Mouse (Mus musculus) gonadal fat pad, adult 2 months (tissue): ENCODE data around the gene Olfr541. TPM values are rescaled to one million over a fixed set of nuclear protein-coding genes. Genes with fewer than 3 reads are reported as not detected.
"Not testable (repeated sequence)": the region's sequence is repeated elsewhere in the genome, so short reads cannot be mapped to it uniquely, and the experiment has no call there.

Source experiments
- DNase-seq: peaks from one replicate; pipeline ENCODE4 v3.0.0-alpha.2; 2012; ENCODE audit warnings: low read depth
- polyA plus RNA-seq: library from polyadenylated mRNA; depleted of rRNA; stranded (reverse); fragments of >200 nt; gene quantifications from 2 replicates; pipeline ENCODE4 v1.2.3, GENCODE M21; 2012; rRNA removed

The Olfr541 gene
- polyA plus RNA-seq = not detected in 2 replicates

GRCm38 (mm10) chr7:140696967-140697366 is at the start of gene Olfr541:
TSS of gene Olfr541 (plus strand) at chr7:140697267.
- no peak for DNase-seq

DNA sequence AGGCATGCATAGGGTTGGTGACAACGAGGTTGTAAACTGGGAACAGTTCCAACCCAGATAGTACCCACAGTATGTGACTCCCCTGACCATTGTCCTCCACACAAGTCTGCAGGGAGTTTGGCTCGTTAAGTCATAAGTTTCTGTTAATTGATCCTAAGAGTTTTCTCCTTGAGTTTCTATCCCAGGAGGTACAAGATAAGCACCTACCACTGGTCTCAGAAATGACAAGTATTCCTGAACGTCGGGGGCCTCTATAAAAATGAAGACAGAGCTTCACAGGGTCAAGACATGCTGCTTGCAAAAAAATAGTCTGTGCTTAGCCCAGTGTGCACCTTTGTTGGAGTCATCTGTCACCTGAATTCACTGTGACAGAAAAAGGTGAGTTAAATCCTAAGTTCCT is 37.4 kb upstream of the Olfr541 start, which contains the start of gene Olfr539:
Olfr539 (plus strand) TSS at position 301 of the 400 bp plus-strand sequence.
- DNase-seq = no peak

DNA sequence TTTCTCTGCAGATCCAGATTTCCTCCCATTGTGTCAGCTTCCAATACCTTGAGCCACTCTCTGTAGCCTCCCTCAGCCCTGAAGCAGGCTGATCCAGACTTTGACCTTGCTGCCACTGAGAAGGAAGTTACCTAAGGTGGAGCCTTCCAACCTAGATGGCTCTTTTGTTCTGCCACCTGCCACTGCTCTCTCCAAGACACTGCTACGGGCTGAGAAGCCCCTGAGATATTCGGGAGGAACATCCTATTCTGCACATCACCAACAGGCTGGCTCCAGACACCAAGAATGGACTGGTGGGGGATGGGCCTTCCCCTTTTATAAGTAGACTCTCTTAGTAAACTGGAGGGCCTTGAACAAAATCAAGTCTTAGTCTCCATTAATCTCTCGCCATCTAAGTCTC is 26.4 kb upstream of the Olfr541 start:
- DNase-seq = not testable (repeated sequence)

GRCm38 (mm10) chr7:140675863-140676262 is 21.2 kb upstream of the Olfr541 start:
- no peak for DNase-seq

GRCm38 (mm10) chr7:140679591-140679990 is 17.5 kb upstream of the Olfr541 start:
- DNase-seq = not testable (repeated sequence)

DNA sequence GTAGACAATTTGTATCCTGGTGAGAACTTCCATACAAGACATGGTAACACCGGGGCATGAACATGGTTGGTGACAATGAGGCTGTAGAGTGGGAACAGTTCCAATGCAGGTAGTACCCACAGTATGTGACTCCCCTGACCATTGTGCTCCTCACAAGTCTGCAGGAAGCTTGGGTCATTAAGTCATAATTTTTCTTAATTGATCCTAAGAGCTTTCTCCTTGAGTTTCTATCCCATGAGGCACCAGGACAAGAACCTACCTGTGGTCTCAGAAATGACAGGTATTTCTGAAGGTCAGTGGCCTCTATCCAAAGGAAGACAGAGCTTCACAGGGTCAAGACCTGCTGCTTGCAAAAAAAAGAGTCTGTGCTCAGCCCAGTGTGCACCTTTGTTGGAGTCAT is 15.4 kb upstream of the Olfr541 start, which contains the start of gene Olfr45:
Olfr45 (plus strand) TSS at position 301 of the 400 bp plus-strand sequence.
- DNase-seq = no peak

DNA sequence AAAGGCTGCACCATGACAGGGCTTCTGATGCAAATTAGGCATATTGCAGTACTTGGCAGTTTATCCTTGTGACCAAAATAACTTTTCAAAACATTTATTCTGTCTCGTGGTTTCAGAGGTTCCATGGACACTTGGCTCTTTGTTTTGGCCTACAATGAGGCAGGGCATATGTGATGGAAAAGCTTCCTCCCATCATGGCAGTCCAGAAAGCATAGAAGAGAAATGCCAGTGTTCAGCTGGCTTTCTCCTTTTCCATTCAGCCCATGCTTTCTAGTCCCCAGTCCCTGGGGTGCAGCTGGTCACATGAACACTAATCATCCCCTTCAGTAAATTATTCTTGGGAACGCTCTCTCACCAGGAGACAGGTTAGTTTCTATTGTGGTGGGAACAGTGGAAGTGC is 9.3 kb downstream of the Olfr541 start:
- DNase-seq = no peak

DNA sequence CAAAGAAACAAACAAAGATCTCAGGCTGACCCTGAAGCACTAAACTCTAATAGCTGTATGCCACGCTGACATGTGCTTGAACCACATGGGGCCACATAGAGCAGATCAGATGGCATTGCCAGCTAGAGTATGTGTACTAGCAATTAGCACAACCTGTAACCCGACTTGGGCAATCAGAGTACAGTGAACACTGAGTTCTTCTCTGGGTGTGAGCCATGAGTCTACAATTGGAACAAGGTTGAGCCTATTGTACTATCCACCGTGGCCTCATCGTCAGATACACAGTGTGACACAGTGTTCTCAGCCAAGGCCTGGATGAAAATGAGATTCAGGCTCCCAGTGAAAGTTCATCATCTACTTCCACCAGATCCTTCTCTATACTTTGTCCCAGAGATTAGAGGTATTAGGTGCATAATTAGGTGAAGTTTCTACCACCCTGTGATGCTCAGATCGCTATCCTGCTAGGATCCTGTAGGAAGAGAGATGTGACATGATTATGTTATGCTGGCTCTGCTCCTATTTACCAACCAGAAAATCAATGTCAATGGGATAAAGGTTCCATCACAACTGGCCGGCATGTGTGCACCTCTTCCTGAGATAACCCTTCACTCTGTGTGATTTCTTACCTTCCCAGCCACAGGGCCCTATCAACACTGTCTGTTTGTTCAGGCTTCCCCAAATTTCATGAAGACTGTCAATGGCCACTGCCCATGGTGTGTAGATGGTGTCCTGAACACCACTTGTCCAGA is 10.6 kb downstream of the Olfr541 start:
- peak; percentile 46 for DNase-seq

GRCm38 (mm10) chr7:140717155-140718055 is 20.3 kb downstream of the Olfr541 start:
- peak; percentile 26 for DNase-seq

DNA sequence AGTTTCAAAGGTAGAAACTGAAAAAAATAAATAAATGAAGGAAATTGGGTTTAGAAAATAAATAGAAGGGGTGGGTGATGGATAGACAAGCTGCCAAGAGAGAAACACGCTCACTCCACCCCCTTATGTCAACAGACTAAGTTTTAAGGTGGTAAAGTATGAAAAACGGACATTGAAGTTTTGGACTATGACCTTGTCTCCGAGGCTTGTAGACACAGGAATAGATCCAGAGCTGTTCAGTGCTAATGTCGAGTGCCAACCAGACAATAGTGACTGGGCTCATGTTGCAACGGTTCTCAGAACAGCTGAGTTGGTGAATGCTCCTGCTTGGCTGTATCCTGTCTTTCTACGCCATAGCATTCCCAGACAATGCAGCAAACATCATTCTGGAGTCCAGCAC is 24.0 kb downstream of the Olfr541 start:
- DNase-seq = no peak

GRCm38 (mm10) chr7:140725558-140725957 is 28.5 kb downstream of the Olfr541 start:
- DNase-seq = no peak

DNA sequence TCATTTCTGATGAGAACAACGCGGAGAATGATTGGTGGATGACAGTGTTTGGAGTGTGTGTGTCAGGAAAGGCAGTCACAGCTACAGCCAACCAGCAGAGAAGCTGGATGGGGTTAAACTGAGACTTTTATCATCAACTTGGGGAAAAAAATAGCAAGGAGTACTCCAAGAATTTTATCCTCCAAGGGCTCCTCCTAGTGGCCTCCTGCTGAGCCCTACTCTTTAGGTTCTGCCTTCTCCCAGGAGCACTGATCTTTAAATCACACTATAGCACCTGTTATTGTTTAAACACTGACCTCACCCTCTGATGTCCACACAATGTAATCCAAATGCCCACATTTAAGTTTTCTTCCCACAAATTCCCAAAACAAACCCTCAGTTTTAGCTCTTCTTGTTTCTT is 36.1 kb downstream of the Olfr541 start:
- DNase-seq = no peak

- DNase-seq = no peak
These were observed 50.3 kb downstream of the Olfr541 start for GRCm38 (mm10) chr7:140747402-140747801.

DNA sequence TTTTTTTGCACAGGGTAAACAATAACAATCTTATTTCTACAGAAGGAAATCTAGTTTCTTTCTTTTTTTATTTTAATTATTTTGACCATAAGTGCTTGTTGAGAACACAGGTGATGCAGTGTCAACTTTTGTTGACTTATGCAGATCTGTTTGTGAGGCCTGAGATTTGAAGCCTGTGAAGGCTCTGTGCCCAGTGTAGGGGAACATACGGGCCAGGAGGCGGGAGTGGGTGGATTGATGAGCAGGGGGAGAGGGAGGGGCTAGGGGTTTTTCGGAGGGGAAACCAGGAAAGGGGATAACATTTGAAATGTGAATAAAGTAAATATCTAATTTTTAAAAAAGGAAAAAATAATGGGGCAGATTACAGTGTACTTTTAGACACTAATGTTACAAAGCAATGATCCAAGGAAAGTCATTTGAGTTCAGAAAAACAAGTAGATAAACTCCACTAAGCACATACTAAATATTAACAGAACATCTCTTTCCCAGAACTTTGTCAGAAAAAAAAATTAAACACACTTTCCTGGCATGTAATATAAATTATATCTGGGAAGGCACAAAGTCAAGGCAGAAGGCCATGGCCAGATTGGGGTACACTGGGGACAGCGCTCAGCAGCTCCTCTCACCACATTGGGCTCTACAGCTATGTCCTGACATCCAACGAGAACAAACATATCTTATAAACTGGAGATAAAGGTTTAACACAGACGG is 51.2 kb downstream of the Olfr541 start:
- no peak for DNase-seq

DNA sequence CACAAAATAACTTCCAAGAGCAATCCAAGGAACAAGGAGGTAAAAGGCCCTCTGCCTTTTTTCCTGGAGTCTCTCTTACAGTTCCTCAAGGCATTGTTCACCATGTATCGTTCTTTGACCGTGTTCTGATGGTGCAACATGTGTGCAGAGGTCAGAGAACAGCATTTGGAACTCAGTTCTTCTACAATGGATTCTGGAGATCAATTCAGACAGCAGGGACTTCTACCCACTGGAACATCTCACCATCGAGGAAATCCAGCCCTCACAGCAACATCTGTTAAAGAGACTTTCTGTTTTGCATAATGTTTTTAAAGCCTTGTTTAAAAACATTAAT is 51.7 kb downstream of the Olfr541 start:
- no peak for DNase-seq

DNA sequence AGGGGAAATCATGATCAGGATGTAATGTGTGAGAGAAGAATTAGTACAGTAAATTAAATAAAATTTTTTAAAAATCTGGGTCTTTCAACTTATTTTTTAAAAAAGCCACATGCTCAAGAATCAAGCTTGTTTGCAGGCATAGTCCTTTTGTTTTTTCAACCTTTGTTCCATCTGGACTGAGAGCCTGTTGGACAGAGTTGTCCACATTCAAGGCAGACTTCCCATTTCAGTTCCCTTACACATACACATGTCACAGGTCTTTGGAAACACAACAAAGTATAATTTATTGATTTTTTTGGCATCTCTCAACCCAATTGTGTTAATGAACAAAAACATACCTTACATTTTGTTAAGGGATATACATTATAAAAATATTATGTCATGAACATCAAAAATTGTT is 57.5 kb downstream of the Olfr541 start:
- DNase-seq = no peak

Other genes starting within 250 kb of the Olfr541 start
- not detected in 2 replicates for gene Olfr533, start 233.9 kb upstream of the Olfr541 start, polyA plus RNA-seq
- gene Olfr535, start 213.1 kb upstream of the Olfr541 start, polyA plus RNA-seq = not detected in 2 replicates
- 0.04 and 0.11 TPM in 2 replicates for gene Olfr536, start 189.9 kb upstream of the Olfr541 start, polyA plus RNA-seq
- gene Olfr538, start 129.4 kb upstream of the Olfr541 start, polyA plus RNA-seq = not detected in 2 replicates
- gene Olfr46, start 96.0 kb upstream of the Olfr541 start, polyA plus RNA-seq = not detected in 2 replicates
- not detected in 2 replicates for gene Olfr61, start 68.3 kb upstream of the Olfr541 start, polyA plus RNA-seq
- not detected in 2 replicates for gene Olfr53, start 50.8 kb upstream of the Olfr541 start, polyA plus RNA-seq
- gene Olfr539, start 37.3 kb upstream of the Olfr541 start, polyA plus RNA-seq = not detected in 2 replicates
- not detected in 2 replicates for gene Olfr45, start 15.3 kb upstream of the Olfr541 start, polyA plus RNA-seq
- gene Cyp2e1, start 66.5 kb downstream of the Olfr541 start, polyA plus RNA-seq = 82.4 and 284 TPM in 2 replicates
- gene Syce1, start 90.6 kb downstream of the Olfr541 start, polyA plus RNA-seq = 0.68 and 1.2 TPM in 2 replicates
- gene Zfp941, start 124.9 kb downstream of the Olfr541 start, polyA plus RNA-seq = 0.20 and 0.30 TPM in 2 replicates
- gene Urah, start 137.8 kb downstream of the Olfr541 start, polyA plus RNA-seq = 2.0 and 2.1 TPM in 2 replicates
- gene Scgb1c1, start 148.3 kb downstream of the Olfr541 start, polyA plus RNA-seq = 1.6 and 1.8 TPM in 2 replicates
- gene Odf3, start 150.5 kb downstream of the Olfr541 start, polyA plus RNA-seq = 0.74 and 1.2 TPM in 2 replicates
- gene Gm45785, start 159.1 kb downstream of the Olfr541 start, polyA plus RNA-seq = not detected in 2 replicates
- 103 and 117 TPM in 2 replicates for gene Ric8a, start 159.7 kb downstream of the Olfr541 start, polyA plus RNA-seq
- 32.0 and 40.0 TPM in 2 replicates for gene Bet1l, start 160.3 kb downstream of the Olfr541 start, polyA plus RNA-seq
- gene Psmd13, start 184.7 kb downstream of the Olfr541 start, polyA plus RNA-seq = 68.5 and 81.3 TPM in 2 replicates
- 27.4 and 29.3 TPM in 2 replicates for gene Sirt3, start 185.0 kb downstream of the Olfr541 start, polyA plus RNA-seq
- 12.1 and 40.0 TPM in 2 replicates for gene Cox8b, start 203.2 kb downstream of the Olfr541 start, polyA plus RNA-seq
- gene Nlrp6, start 223.6 kb downstream of the Olfr541 start, polyA plus RNA-seq = 1.2 and 2.3 TPM in 2 replicates
- gene Pgghg, start 244.1 kb downstream of the Olfr541 start, polyA plus RNA-seq = 25.9 and 33.1 TPM in 2 replicates